Mouse (Mus musculus) lung, embryonic 14.5 days (tissue): ENCODE data around the gene Tmem45a. TPM values are rescaled to one million over a fixed set of nuclear protein-coding genes. Genes with fewer than 3 reads are reported as not detected.

Source experiments
- ATAC-seq: fragments of 200-750 bp; cut with Nextera tagmentation; 2 replicates; pipeline ENCODE4 v1.8.0; 2017; ENCODE audit warnings: mild to moderate bottlenecking, moderate TSS enrichment, moderate library complexity; ENCODE audit not compliant: insufficient read depth
- DNase-seq: peaks from one replicate; pipeline ENCODE4 v3.0.0-alpha.2; 2015
- H3K27ac ChIP-seq: fragments of 300-500 bp; sonication (generic); 2 replicates; pipeline ENCODE4 v1.5.1; 2014; ENCODE audit warnings: low read depth, mild to moderate bottlenecking, moderate library complexity
- H3K27me3 ChIP-seq: fragments of 300-500 bp; sonication (generic); 2 replicates; pipeline ENCODE4 v1.6.1; 2014; ENCODE audit warnings: low read length, control low read depth; ENCODE audit not compliant: insufficient read depth
- H3K36me3 ChIP-seq: fragments of 300-500 bp; sonication (generic); 2 replicates; pipeline ENCODE4 v1.6.1; 2014; ENCODE audit warnings: control low read depth; ENCODE audit not compliant: insufficient read depth
- H3K4me1 ChIP-seq: fragments of 300-500 bp; sonication (generic); 2 replicates; pipeline ENCODE4 v1.6.1; 2014; ENCODE audit warnings: antibody characterized with exemption, control low read depth; ENCODE audit not compliant: insufficient read depth
- H3K4me2 ChIP-seq: fragments of 300-500 bp; sonication (generic); 2 replicates; pipeline ENCODE4 v1.6.1; 2014; ENCODE audit warnings: mild to moderate bottlenecking
- H3K4me3 ChIP-seq: fragments of 300-500 bp; sonication (generic); 2 replicates; pipeline ENCODE4 v1.5.1; 2014; ENCODE audit warnings: low read depth, low read length
- H3K9ac ChIP-seq: fragments of 300-500 bp; sonication (generic); 2 replicates; pipeline ENCODE4 v1.6.1; 2014
- H3K9me3 ChIP-seq: fragments of 300-500 bp; sonication (generic); 2 replicates; pipeline ENCODE4 v1.6.1; 2016; ENCODE audit warnings: low read depth, low read length, control low read depth
- CTCF ChIP-seq: IDR thresholded peaks from 2 replicates; pipeline ENCODE4 v1.5.1; 2016; ENCODE audit warnings: antibody characterized with exemption, low read depth
- WGBS: fragments of 180-500 bp; shearing (Covaris S2); extraction: QIAGEN DNeasy Blood & Tissue Kit; methylation state at CpG from one replicate; pipeline ENCODE4 v1.1.7; 2014; 5-methylcytosine and 5-hydroxymethylcytosine counted together
- polyA plus RNA-seq: library from polyadenylated mRNA; unstranded; fragments of >200 nt; fragmentation: Nextera tagmentation; extraction: Ambion mirVana; gene quantifications from 2 replicates; pipeline ENCODE4 v1.2.1, GENCODE M21; 2014

The Tmem45a gene
- polyA plus RNA-seq, 1 experiment from 2014 or later: 39.9 TPM

DNA sequence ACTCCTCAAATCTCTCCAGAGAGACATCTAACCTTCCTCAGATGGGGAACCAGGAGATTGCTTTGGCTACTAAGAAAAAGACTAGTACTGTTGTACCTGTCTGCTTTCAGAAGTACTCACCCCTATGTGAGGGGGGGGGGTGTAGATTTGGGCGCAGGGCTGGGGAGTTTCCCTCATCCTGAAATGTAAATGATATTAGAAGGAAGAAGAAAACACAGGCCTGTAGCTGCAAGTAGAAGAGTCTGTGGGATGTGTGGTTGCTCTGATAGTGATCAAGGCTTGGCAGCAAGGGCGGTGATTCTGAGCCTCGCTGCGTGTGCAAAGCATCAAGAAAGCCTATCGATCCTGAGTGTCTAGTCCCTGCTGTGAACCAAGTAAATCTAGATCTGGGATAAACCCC, 43.0 kb downstream of the Tmem45a start:
- 89% methylated on average over 5 of the region's 5 CpGs for WGBS
- Histone ChIP-seq H3K4me1 (no peaks in the 10 kb centered on the region), H3K27ac (no peak overlapping the region), H3K27me3 (no peaks in the 10 kb centered on the region), H3K9ac (no peak overlapping the region), H3K9me3 (no peaks in the 10 kb centered on the region), H3K4me2 (no peak overlapping the region), H3K36me3 (no peaks in the 10 kb centered on the region), H3K4me3 (no peak overlapping the region)
- TF ChIP-seq CTCF: no peak
- DNase-seq: no peak
- no peak for ATAC-seq

DNA sequence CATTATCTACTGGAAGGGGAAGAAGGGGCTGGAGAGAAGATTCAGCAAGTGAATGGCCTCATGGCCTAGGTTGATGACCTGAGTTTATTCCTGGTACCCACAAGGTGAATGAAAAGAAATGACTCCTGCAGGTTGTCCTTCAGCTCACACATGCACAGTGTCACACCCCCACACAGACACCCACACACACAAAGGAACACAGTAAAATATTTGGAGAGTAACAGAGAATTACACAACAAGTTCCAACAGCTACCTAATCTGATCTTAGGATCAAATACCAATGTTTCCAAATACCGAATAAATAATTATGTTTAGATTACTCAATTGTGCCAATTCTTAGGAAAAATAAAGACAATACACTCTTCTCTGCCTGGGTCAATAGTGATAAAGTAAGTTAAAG, 52.7 kb downstream of the Tmem45a start:
- WGBS: 87% methylated on average over 1 of the region's 1 CpGs
- Histone ChIP-seq H3K4me1 (no peaks in the 10 kb centered on the region), H3K9ac (no peak overlapping the region), H3K4me2 (no peak overlapping the region), H3K27me3 (no peaks in the 10 kb centered on the region), H3K36me3 (no peaks in the 10 kb centered on the region), H3K4me3 (no peak overlapping the region), H3K27ac (no peak overlapping the region), H3K9me3 (no peaks in the 10 kb centered on the region)
- TF ChIP-seq CTCF: no peak
- DNase-seq: no peak
- no peak for ATAC-seq

DNA sequence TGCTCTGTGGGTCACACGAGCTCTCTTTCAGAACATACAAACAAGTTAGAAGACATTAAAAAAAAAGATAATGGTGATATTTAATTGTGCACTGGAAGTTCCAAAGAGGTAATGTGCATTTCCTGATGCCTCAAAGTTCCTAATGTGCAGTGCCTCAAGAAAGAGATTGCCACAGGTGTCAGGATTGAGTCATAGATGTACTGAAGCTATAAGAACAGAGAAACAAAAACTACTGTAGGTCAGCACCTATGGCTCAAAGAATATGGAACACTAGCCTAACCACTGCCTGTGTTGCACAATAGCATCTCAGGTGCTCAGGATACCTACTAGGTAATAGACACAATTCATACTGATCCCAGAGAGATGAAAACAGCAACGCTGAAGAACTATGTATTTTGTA, 54.0 kb downstream of the Tmem45a start:
- no peak overlapping the region for H3K4me2 ChIP-seq
- no peaks in the 10 kb centered on the region for H3K36me3 ChIP-seq
- no peaks in the 10 kb centered on the region for H3K9me3 ChIP-seq
- H3K9ac ChIP-seq: no peak overlapping the region
- DNase-seq (no peak), ATAC-seq (no peak)
- no peak overlapping the region for H3K27ac ChIP-seq
- no peak overlapping the region for H3K4me3 ChIP-seq
- WGBS: 91% methylated on average over 2 of the region's 2 CpGs
- TF ChIP-seq CTCF: no peak
- no peaks in the 10 kb centered on the region for H3K4me1 ChIP-seq
- no peaks in the 10 kb centered on the region for H3K27me3 ChIP-seq

DNA sequence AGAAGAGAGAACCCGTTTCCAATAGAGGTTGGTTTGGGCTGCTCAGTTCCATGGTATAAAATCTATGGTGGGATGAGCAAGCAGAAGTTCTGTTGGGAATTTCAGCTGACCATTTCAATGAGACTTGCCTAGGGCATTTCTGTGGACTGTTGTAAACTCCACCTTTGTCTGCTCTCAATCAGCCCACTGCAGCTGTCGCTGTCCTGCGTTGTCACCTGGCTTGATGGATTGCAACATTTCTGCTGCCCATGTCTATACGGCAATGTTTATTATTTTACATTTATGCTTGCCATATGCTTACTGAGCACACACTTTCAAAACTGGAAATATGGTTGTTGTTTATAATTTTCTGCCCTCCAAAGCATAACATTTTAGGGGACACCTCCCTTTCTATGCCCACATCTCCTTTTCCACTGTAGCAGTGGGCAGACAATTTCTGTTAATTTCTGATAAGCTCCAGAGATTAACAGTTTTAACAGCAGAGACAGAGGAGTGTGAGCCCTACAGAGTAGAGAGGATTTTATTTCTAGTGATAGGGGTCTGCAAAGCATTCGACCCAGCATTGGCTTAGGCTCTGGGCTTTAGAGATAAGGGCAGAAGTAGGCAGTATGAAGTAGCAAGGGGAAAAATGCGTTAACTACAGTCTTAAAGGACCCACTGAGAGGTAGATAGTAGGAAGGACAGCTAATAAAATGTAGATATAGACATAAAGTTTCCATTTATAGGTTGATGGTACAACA, 84.4 kb downstream of the Tmem45a start:
- Histone ChIP-seq H3K4me1 (no peaks in the 10 kb centered on the region), H3K4me2 (no peak overlapping the region), H3K27me3 (no peaks in the 10 kb centered on the region), H3K27ac (no peak overlapping the region), H3K9me3 (no peaks in the 10 kb centered on the region), H3K9ac (no peak overlapping the region), H3K36me3 (no peaks in the 10 kb centered on the region), H3K4me3 (no peak overlapping the region)
- no peak for ATAC-seq
- DNase-seq: no peak
- TF ChIP-seq CTCF: no peak
- WGBS: 31% methylated on average over 6 of the region's 6 CpGs

DNA sequence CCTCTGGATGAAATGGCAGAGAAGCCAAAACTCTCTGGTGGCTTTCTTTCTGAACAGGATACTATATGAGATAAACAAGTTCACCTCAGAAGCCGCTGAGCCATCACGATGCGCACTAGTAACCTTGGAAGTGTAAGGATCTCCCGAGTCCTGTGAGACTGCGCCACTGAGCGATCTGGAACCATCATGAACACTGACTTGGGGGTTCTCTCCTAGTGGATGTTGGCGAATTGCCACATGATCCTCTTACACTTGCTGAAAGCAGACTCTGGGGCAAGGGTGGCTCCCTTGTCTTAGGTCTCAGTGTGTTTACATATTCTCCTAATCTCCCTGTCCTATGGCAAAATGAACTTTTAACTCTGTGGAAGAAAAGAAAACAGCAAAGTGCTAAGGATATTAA, 85.0 kb downstream of the Tmem45a start:
- Histone ChIP-seq H3K9ac (no peak overlapping the region), H3K4me2 (no peak overlapping the region), H3K27ac (no peak overlapping the region), H3K36me3 (no peaks in the 10 kb centered on the region), H3K9me3 (no peaks in the 10 kb centered on the region), H3K4me3 (no peak overlapping the region), H3K4me1 (no peaks in the 10 kb centered on the region), H3K27me3 (no peaks in the 10 kb centered on the region)
- WGBS: 63% methylated on average over 7 of the region's 7 CpGs
- ATAC-seq (0 out of 2 replicates have a peak, but pooled peaks have one; percentile 31), DNase-seq (peak; percentile 7)
- TF ChIP-seq CTCF: no peak

DNA sequence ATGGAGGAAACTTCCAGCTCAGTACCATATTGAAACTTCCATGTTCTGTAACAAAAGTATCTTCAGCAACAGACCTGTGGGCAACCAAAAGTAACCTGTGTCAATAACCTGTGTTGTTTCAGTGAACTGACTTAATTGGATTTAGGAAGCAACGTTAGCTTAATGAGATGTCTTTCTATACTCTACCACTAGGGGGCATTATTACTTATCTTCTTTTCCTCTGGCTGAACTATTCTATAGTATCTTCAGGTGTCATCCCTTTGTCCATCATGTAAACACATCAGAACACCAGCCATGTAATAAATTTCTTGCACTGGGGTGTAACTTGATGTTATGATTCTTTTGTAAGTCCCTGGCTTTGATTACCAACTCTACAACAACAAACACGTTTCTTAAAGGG, 85.5 kb downstream of the Tmem45a start:
- H3K4me1 ChIP-seq: no peaks in the 10 kb centered on the region
- no peaks in the 10 kb centered on the region for H3K27me3 ChIP-seq
- 39% methylated on average over 2 of the region's 2 CpGs for WGBS
- no peak overlapping the region for H3K9ac ChIP-seq
- H3K36me3 ChIP-seq: no peaks in the 10 kb centered on the region
- ATAC-seq: no peak
- no peaks in the 10 kb centered on the region for H3K9me3 ChIP-seq
- peak; percentile 66 for TF ChIP-seq CTCF
- H3K27ac ChIP-seq: no peak overlapping the region
- no peak overlapping the region for H3K4me2 ChIP-seq
- DNase-seq: peak; percentile 70
- H3K4me3 ChIP-seq: no peak overlapping the region

DNA sequence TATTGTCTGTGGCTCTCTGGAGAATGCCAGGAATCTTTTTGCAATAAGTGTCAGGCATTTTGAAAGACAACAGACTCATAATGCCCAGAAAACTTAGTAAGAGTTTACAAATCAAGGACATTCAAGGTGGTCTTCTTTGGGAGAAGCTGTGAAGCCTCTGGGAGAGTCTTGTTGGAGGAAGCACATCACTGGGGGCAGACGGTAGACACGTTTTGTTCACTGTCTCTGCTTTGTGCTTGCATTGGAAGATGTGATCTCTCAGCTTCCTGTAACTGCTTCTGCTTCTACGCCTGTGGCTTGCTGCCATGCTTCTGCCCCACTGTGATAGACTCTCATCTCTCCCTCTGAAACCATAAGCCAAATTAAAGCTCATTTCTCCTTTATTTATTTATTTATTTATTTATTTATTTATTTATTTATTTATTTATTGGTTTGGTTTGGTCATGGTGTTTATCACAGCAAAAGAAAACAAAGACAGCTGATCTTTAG, 86.4 kb downstream of the Tmem45a start:
- no peaks in the 10 kb centered on the region for H3K4me1 ChIP-seq
- no peak overlapping the region for H3K27ac ChIP-seq
- DNase-seq (no peak), ATAC-seq (no peak)
- H3K4me3 ChIP-seq: no peak overlapping the region
- TF ChIP-seq CTCF: no peak
- no peak overlapping the region for H3K9ac ChIP-seq
- H3K36me3 ChIP-seq: no peaks in the 10 kb centered on the region
- H3K9me3 ChIP-seq: no peaks in the 10 kb centered on the region
- WGBS: 89% methylated on average over 3 of the region's 3 CpGs
- no peak overlapping the region for H3K4me2 ChIP-seq
- no peaks in the 10 kb centered on the region for H3K27me3 ChIP-seq
